Mouse (Mus musculus): ENCODE results near the gene Nrxn3. TPM values are rescaled to one million over a fixed set of nuclear protein-coding genes. Genes with fewer than 3 reads are reported as not detected.

The Nrxn3 gene
- polyA plus RNA-seq, 1 experiment from 2014 or later: 5.2 TPM

DNA sequence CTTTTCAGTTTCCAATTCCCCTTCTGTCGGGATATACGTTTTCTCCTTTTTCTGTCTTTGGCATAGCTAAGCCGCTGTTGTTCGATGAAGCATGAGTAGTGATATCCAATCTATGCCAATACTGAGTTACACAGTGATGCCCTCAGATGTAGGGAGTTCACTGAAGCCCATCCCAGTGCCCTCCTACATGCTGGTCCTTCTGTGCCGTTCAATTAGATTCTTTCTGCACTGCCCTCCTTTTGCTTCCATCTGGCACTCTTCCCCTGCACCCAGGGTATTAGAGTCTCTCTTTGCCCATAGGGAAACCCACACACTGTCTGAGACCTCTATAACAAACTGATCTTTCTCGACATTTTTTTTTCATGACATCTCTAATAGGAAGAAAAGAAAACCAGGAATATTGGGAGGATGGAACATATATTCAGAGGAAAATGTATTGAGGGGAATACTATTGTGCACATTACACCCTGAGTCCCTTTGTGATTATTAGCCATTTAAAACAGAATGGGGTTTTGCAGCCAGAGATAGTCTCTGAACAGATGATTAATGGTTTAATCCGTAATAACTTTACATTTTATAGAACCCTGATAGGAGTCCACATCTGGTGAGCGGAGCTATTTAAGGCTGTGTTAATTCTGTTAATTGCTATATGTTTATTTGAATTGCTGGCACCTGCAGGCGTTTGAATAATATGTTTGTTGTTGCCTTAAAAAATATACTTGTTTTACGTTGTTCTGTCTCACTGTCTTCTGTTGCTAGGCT is 476.3 kb downstream of the Nrxn3 start:
- Histone ChIP-seq H3K4me3 (ENCODE audit: low read length) (no peak overlapping the region), H3K27me3 (ENCODE audit: control insufficient read depth, insufficient read depth, low read length) (no peaks in the 10 kb centered on the region), H3K4me2 (replicated peaks; ENCODE audit: low read depth, low read length) (no peak overlapping the region), H3K4me1 (ENCODE audit: control insufficient read depth, insufficient read depth, low read length) (no peaks in the 10 kb centered on the region), H3K27ac (ENCODE audit: low read depth, low read length) (no peak overlapping the region), H3K9ac (ENCODE audit: low read depth, low read length) (no peak overlapping the region), H3K9me3 (ENCODE audit: control insufficient read depth, low read length) (no peaks in the 10 kb centered on the region), H3K36me3 (ENCODE audit: control insufficient read depth, insufficient read depth, low read length) (no peaks in the 10 kb centered on the region)
- 74% methylated on average over 10 of the region's 10 CpGs for WGBS
- ATAC-seq (ENCODE audit: low FRiP score, low TSS enrichment): no peak

DNA sequence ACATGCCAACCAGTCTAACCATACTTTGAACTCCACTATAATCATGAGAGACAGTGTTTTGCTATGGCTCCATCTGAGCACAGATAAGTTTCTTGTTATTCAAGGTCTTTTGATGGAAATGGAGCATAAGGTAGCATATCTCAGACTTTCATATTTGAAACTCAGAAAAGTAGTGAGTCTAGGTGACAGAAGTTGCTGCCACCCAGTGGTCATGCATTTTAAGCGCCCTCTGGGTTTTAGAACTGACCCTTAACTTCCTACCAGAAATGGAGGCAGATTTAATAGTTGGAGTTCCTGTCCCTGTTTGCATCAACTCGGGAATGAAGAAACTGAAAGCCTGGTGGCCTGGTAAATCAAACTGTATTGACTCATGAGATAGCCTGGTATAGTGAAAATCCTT is 488.9 kb downstream of the Nrxn3 start:
- no peaks in the 10 kb centered on the region for H3K36me3 ChIP-seq (ENCODE audit: control insufficient read depth, insufficient read depth, low read length)
- H3K4me1 ChIP-seq (ENCODE audit: control insufficient read depth, insufficient read depth, low read length): no peaks in the 10 kb centered on the region
- no peaks in the 10 kb centered on the region for H3K27me3 ChIP-seq (ENCODE audit: control insufficient read depth, insufficient read depth, low read length)
- no peak overlapping the region for H3K9ac ChIP-seq (ENCODE audit: low read depth, low read length)
- 51% methylated on average over 2 of the region's 2 CpGs for WGBS
- H3K4me3 ChIP-seq (ENCODE audit: low read length): no peak overlapping the region
- no peaks in the 10 kb centered on the region for H3K9me3 ChIP-seq (ENCODE audit: control insufficient read depth, low read length)
- H3K4me2 ChIP-seq (replicated peaks; ENCODE audit: low read depth, low read length): no peak overlapping the region
- ATAC-seq (ENCODE audit: low FRiP score, low TSS enrichment): no peak
- no peak overlapping the region for H3K27ac ChIP-seq (ENCODE audit: low read depth, low read length)

DNA sequence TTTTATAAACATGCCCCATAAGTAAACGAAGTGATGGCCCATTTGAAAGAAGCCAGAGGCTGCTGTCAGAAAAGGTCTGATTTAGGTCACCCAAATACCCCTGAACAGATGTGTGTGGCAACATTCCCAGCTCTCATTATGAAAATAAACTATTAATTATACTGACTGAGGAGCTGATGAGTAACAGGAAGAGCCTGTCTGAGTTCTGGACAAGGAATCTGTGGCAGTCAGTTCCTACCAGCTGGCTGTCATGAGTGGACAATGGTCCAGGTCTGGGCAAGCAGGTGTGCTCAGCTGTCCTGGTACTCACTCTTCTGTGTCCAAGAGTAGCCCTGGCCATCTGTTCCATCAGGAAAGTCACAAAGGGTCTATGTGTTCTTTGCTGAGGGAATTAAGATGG is 517.1 kb downstream of the Nrxn3 start:
- no peak for ATAC-seq (ENCODE audit: low FRiP score, low TSS enrichment)
- Histone ChIP-seq H3K9ac (ENCODE audit: low read depth, low read length) (no peak overlapping the region), H3K9me3 (ENCODE audit: control insufficient read depth, low read length) (no peaks in the 10 kb centered on the region), H3K27ac (ENCODE audit: low read depth, low read length) (no peak overlapping the region), H3K4me1 (ENCODE audit: control insufficient read depth, insufficient read depth, low read length) (no peaks in the 10 kb centered on the region), H3K27me3 (ENCODE audit: control insufficient read depth, insufficient read depth, low read length) (no peaks in the 10 kb centered on the region), H3K4me3 (ENCODE audit: low read length) (no peak overlapping the region), H3K36me3 (ENCODE audit: control insufficient read depth, insufficient read depth, low read length) (no peaks in the 10 kb centered on the region), H3K4me2 (replicated peaks; ENCODE audit: low read depth, low read length) (no peak overlapping the region)
- 38% methylated on average over 1 of the region's 1 CpGs for WGBS

DNA sequence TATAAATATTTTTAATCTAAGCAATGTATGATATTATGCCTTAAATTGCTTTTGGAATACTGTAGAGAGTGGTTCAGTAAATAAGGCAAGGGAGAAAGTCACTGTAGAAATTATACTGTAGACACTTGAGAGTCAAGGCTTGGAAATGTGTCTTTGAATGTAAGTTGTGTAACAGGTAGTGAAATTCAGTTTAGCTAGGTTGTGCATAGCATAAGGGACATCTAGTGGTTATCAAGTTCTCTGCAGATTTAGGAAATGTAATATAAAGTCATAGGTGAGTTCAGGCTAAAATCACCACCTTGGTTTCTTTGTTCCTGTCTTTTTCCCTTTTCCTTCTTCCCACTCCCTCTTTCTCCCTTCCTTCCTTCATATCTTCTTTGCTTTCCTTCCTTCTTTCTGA is 518.9 kb downstream of the Nrxn3 start:
- no peaks in the 10 kb centered on the region for H3K9me3 ChIP-seq (ENCODE audit: control insufficient read depth, low read length)
- H3K4me2 ChIP-seq (replicated peaks; ENCODE audit: low read depth, low read length): no peak overlapping the region
- no peaks in the 10 kb centered on the region for H3K4me1 ChIP-seq (ENCODE audit: control insufficient read depth, insufficient read depth, low read length)
- ATAC-seq (ENCODE audit: low FRiP score, low TSS enrichment): no peak
- no peak overlapping the region for H3K9ac ChIP-seq (ENCODE audit: low read depth, low read length)
- no peaks in the 10 kb centered on the region for H3K36me3 ChIP-seq (ENCODE audit: control insufficient read depth, insufficient read depth, low read length)
- no peak overlapping the region for H3K27ac ChIP-seq (ENCODE audit: low read depth, low read length)
- H3K27me3 ChIP-seq (ENCODE audit: control insufficient read depth, insufficient read depth, low read length): no peaks in the 10 kb centered on the region
- no peak overlapping the region for H3K4me3 ChIP-seq (ENCODE audit: low read length)

DNA sequence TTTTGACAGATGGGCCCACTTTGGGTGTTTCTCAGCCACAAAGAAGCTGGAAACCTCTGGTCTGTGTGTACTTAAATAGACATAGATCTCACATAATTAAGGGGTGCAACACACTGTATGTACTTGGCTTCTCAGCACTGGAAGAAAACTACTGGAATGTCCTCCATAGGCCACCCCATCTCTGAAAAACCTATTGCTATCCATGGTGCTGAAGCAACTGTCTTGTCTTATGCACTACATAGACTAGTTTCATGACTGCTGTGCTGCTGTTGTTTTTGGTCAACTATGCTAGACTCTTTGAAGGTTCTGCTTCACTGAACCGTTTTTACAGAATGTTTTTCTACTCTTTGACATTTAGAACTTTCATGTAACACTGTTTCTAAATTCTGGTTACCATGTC is 519.8 kb downstream of the Nrxn3 start:
- no peak overlapping the region for H3K4me2 ChIP-seq (replicated peaks; ENCODE audit: low read depth, low read length)
- no peak overlapping the region for H3K9ac ChIP-seq (ENCODE audit: low read depth, low read length)
- H3K9me3 ChIP-seq (ENCODE audit: control insufficient read depth, low read length): no peaks in the 10 kb centered on the region
- H3K36me3 ChIP-seq (ENCODE audit: control insufficient read depth, insufficient read depth, low read length): no peaks in the 10 kb centered on the region
- 40% methylated on average over 1 of the region's 1 CpGs for WGBS
- no peak overlapping the region for H3K27ac ChIP-seq (ENCODE audit: low read depth, low read length)
- ATAC-seq (ENCODE audit: low FRiP score, low TSS enrichment): no peak
- no peaks in the 10 kb centered on the region for H3K4me1 ChIP-seq (ENCODE audit: control insufficient read depth, insufficient read depth, low read length)
- H3K4me3 ChIP-seq (ENCODE audit: low read length): no peak overlapping the region
- H3K27me3 ChIP-seq (ENCODE audit: control insufficient read depth, insufficient read depth, low read length): no peaks in the 10 kb centered on the region

DNA sequence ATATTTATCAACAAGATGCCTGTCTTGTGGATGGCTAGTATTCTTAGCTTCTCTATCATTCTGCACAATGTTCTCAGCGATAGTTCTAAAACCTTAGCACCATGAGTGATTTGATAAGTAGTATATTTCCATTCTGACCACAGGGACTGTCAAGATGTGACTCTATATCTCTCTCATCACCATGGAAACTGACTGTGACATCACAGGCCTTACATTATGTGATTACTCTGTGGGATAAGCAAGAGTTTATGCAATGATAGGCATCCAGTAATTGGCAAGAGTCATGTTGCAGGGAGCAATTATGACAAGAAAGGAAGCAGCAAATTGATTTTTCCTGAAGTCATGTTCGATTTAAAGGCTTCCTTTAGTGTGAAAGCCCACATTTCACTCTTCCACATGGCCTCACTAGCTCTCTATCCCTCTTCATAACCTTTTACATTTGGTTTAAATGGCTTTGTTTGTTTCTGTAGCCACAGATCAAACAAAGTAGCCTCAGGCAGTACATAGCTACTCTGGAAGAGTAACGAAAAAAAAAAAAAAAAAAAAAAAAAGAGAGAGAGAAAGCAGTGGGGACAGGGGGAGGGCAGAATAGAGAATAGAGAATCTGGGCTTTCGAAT is 532.7 kb downstream of the Nrxn3 start:
- Histone ChIP-seq H3K27me3 (ENCODE audit: control insufficient read depth, insufficient read depth, low read length) (no peaks in the 10 kb centered on the region), H3K9me3 (ENCODE audit: control insufficient read depth, low read length) (0 out of 2 replicates have a peak, but pooled peaks cover 5% of the 10 kb centered on the region), H3K36me3 (ENCODE audit: control insufficient read depth, insufficient read depth, low read length) (no peaks in the 10 kb centered on the region), H3K9ac (ENCODE audit: low read depth, low read length) (no peak overlapping the region), H3K27ac (ENCODE audit: low read depth, low read length) (no peak overlapping the region), H3K4me3 (ENCODE audit: low read length) (no peak overlapping the region), H3K4me2 (replicated peaks; ENCODE audit: low read depth, low read length) (no peak overlapping the region), H3K4me1 (ENCODE audit: control insufficient read depth, insufficient read depth, low read length) (no peaks in the 10 kb centered on the region)
- 70% methylated on average over 4 of the region's 4 CpGs for WGBS
- ATAC-seq (ENCODE audit: low FRiP score, low TSS enrichment): no peak

DNA sequence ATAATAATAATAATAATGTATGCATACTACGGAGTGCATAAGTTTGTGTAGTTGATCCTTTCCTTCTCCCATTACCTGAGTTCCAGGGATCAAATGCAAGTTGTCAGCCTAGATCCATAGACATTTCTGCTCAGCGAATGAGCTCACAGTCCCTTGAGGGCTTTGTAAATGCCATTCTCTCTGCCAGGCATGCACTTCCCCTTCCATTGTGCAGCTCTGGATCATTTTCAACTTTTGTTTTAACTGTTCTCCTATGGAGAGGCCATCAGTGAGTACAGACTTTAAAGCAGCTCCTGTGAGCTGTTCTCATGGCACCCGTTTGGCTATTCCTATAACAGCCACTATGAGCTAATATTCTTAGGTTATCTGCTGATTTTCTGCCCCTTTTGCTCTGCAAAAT is 536.2 kb downstream of the Nrxn3 start:
- Histone ChIP-seq H3K4me1 (ENCODE audit: control insufficient read depth, insufficient read depth, low read length) (no peaks in the 10 kb centered on the region), H3K9me3 (ENCODE audit: control insufficient read depth, low read length) (0 out of 2 replicates have a peak, but pooled peaks cover 5% of the 10 kb centered on the region), H3K36me3 (ENCODE audit: control insufficient read depth, insufficient read depth, low read length) (no peaks in the 10 kb centered on the region), H3K4me2 (replicated peaks; ENCODE audit: low read depth, low read length) (no peak overlapping the region), H3K9ac (ENCODE audit: low read depth, low read length) (no peak overlapping the region), H3K27me3 (ENCODE audit: control insufficient read depth, insufficient read depth, low read length) (no peaks in the 10 kb centered on the region), H3K27ac (ENCODE audit: low read depth, low read length) (no peak overlapping the region), H3K4me3 (ENCODE audit: low read length) (no peak overlapping the region)
- no peak for ATAC-seq (ENCODE audit: low FRiP score, low TSS enrichment)
- WGBS: 90% methylated on average over 3 of the region's 3 CpGs

DNA sequence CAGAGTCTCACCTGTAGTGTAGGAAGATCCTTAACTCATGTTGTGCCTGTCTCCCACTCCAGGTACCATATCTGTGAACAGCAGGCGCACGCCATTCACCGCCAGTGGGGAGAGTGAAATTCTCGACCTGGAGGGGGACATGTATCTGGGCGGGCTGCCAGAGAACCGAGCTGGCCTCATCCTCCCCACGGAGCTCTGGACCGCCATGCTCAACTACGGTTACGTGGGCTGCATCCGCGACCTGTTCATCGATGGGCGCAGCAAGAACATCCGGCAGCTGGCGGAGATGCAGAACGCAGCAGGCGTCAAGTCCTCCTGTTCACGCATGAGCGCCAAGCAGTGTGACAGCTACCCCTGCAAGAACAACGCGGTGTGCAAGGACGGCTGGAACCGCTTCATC is 537.4 kb downstream of the Nrxn3 start:
- Histone ChIP-seq H3K9me3 (ENCODE audit: control insufficient read depth, low read length) (0 out of 2 replicates have a peak, but pooled peaks cover 5% of the 10 kb centered on the region), H3K4me3 (ENCODE audit: low read length) (no peak overlapping the region), H3K4me2 (replicated peaks; ENCODE audit: low read depth, low read length) (no peak overlapping the region), H3K4me1 (ENCODE audit: control insufficient read depth, insufficient read depth, low read length) (no peaks in the 10 kb centered on the region), H3K27ac (ENCODE audit: low read depth, low read length) (no peak overlapping the region), H3K9ac (ENCODE audit: low read depth, low read length) (no peak overlapping the region), H3K27me3 (ENCODE audit: control insufficient read depth, insufficient read depth, low read length) (no peaks in the 10 kb centered on the region), H3K36me3 (ENCODE audit: control insufficient read depth, insufficient read depth, low read length) (no peaks in the 10 kb centered on the region)
- ATAC-seq (ENCODE audit: low FRiP score, low TSS enrichment): no peak
- 87% methylated on average over 24 of the region's 24 CpGs for WGBS

DNA sequence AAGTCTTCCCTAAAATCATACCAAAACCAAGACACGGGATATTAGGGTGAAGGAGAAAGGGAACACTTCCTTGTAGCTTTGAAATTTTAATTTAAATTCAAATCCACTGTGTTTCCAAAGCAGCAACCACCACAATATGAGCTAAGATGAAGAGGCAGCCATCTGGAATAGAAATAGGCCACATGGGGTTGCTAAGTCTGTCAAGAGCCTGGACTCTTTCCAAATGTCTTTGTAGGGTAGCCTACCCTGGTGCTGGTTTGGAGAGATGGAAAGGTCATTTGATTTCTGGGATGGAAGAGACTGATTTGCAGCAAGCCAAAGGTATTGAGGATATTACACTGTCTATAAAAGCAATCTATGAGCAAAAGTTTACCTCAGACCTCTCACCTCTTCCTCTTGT is 539.6 kb downstream of the Nrxn3 start:
- no peak overlapping the region for H3K4me2 ChIP-seq (replicated peaks; ENCODE audit: low read depth, low read length)
- H3K27ac ChIP-seq (ENCODE audit: low read depth, low read length): no peak overlapping the region
- no peaks in the 10 kb centered on the region for H3K36me3 ChIP-seq (ENCODE audit: control insufficient read depth, insufficient read depth, low read length)
- no peak for ATAC-seq (ENCODE audit: low FRiP score, low TSS enrichment)
- no peaks in the 10 kb centered on the region for H3K4me1 ChIP-seq (ENCODE audit: control insufficient read depth, insufficient read depth, low read length)
- H3K9ac ChIP-seq (ENCODE audit: low read depth, low read length): no peak overlapping the region
- H3K4me3 ChIP-seq (ENCODE audit: low read length): no peak overlapping the region
- 0 out of 2 replicates have a peak, but pooled peaks cover 5% of the 10 kb centered on the region for H3K9me3 ChIP-seq (ENCODE audit: control insufficient read depth, low read length)
- WGBS: 79% methylated on average over 1 of the region's 1 CpGs
- no peaks in the 10 kb centered on the region for H3K27me3 ChIP-seq (ENCODE audit: control insufficient read depth, insufficient read depth, low read length)

Measured in kidney, embryonic 14.5 days (tissue).